Mouse (Mus musculus) forebrain, embryonic 14.5 days (tissue): ENCODE results near the gene Rab3c. TPM values are rescaled to one million over a fixed set of nuclear protein-coding genes. Genes with fewer than 3 reads are reported as not detected.

ENCODE experiments used
- ATAC-seq: fragments of 200-750 bp; cut with Nextera tagmentation; 2 replicates; pipeline ENCODE4 v1.8.0; 2017; ENCODE audit warnings: mild to moderate bottlenecking, moderate library complexity
- DNase-seq: peaks from one replicate; pipeline ENCODE4 v3.0.0-alpha.2; 2015; ENCODE audit warnings: low spot score
- H3K27ac ChIP-seq: fragments of 300-500 bp; sonication (generic); 2 replicates; pipeline ENCODE4 v1.5.1; 2014; ENCODE audit warnings: low read depth, mild to moderate bottlenecking, control low read depth, low read length, moderate library complexity
- H3K27me3 ChIP-seq: fragments of 300-500 bp; sonication (generic); replicated peaks from 2 replicates; pipeline ENCODE4 v1.6.1; 2014; ENCODE audit warnings: low read length, control low read depth, mixed read lengths; ENCODE audit not compliant: control insufficient read depth, insufficient read depth
- H3K36me3 ChIP-seq: fragments of 300-500 bp; sonication (generic); 2 replicates; pipeline ENCODE4 v1.6.1; 2014; ENCODE audit warnings: low read length, control low read depth; ENCODE audit not compliant: control insufficient read depth, insufficient read depth
- H3K4me1 ChIP-seq: fragments of 300-500 bp; sonication (generic); 2 replicates; pipeline ENCODE4 v1.6.1; 2014; ENCODE audit warnings: antibody characterized with exemption, low read length, control low read depth; ENCODE audit not compliant: control insufficient read depth, insufficient read depth
- H3K4me2 ChIP-seq: fragments of 300-500 bp; sonication (generic); 2 replicates; pipeline ENCODE4 v1.6.1; 2014; ENCODE audit warnings: mild to moderate bottlenecking, control low read depth, low read length
- H3K4me3 ChIP-seq: fragments of 300-500 bp; sonication (generic); 2 replicates; pipeline ENCODE4 v1.5.1; 2014; ENCODE audit warnings: low read depth, low read length, control low read depth
- H3K9ac ChIP-seq: fragments of 300-500 bp; sonication (generic); 2 replicates; pipeline ENCODE4 v1.6.1; 2014; ENCODE audit warnings: mild to moderate bottlenecking, low read length, control low read depth, moderate library complexity
- H3K9me3 ChIP-seq: fragments of 300-500 bp; sonication (generic); replicated peaks from 2 replicates; pipeline ENCODE4 v1.6.1; 2016; ENCODE audit warnings: low read length, control low read depth, mixed read lengths; ENCODE audit not compliant: control insufficient read depth
- WGBS: fragments of 180-500 bp; shearing (Covaris S2); extraction: QIAGEN DNeasy Blood & Tissue Kit; methylation state at CpG from one replicate; pipeline ENCODE4 v1.1.7; 2014; 5-methylcytosine and 5-hydroxymethylcytosine counted together
- polyA plus RNA-seq: library from polyadenylated mRNA; unstranded; fragments of >200 nt; fragmentation: Nextera tagmentation; extraction: Ambion mirVana; gene quantifications from 2 replicates; pipeline ENCODE4 v1.2.1, GENCODE M21; 2014

Gene Rab3c
- polyA plus RNA-seq, 1 experiment from 2014 or later = 66.0 TPM

GRCm38 (mm10) chr13:110093720-110094685 is 186.8 kb downstream of the Rab3c start:
- H3K4me3 ChIP-seq = no peak overlapping the region
- no peaks in the 10 kb centered on the region for H3K27me3 ChIP-seq
- WGBS = 39% methylated on average over 17 of the region's 17 CpGs
- H3K36me3 ChIP-seq = no peaks in the 10 kb centered on the region
- no peak overlapping the region for H3K27ac ChIP-seq
- peak; percentile 57; the same call in 1 of the 2 replicates for ATAC-seq
- no peak overlapping the region for H3K9ac ChIP-seq
- no peaks in the 10 kb centered on the region for H3K9me3 ChIP-seq
- peak; percentile 56 for DNase-seq
- H3K4me2 ChIP-seq = no peak overlapping the region
- peaks cover 9% of the 10 kb centered on the region for H3K4me1 ChIP-seq

- DNase-seq (no peak), ATAC-seq (no peak)
- H3K4me2 ChIP-seq = no peak overlapping the region
- no peak overlapping the region for H3K27ac ChIP-seq
- no peaks in the 10 kb centered on the region for H3K36me3 ChIP-seq
- H3K9ac ChIP-seq = no peak overlapping the region
- no peak overlapping the region for H3K4me3 ChIP-seq
- H3K9me3 ChIP-seq = no peaks in the 10 kb centered on the region
- whole genome bisulfite sequencing = 91% methylated on average over 8 of the region's 8 CpGs
- H3K27me3 ChIP-seq = no peaks in the 10 kb centered on the region
- no peaks in the 10 kb centered on the region for H3K4me1 ChIP-seq
Observed at GRCm38 (mm10) chr13:110083961-110084360, 196.8 kb downstream of the Rab3c start.

- H3K4me2 ChIP-seq = no peak overlapping the region
Observed at GRCm38 (mm10) chr13:110081174-110081573, 199.6 kb downstream of the Rab3c start.

GRCm38 (mm10) chr13:110075587-110075986 is 205.2 kb downstream of the Rab3c start:
- no peak overlapping the region for H3K27ac ChIP-seq

More at GRCm38 (mm10) chr13:110081174-110081573, 199.6 kb downstream of the Rab3c start:
- H3K9me3 ChIP-seq = no peaks in the 10 kb centered on the region
- no peaks in the 10 kb centered on the region for H3K36me3 ChIP-seq
- DNase-seq (peak; percentile 38), ATAC-seq (no peak)
- H3K4me3 ChIP-seq = no peak overlapping the region
- H3K4me1 ChIP-seq = no peaks in the 10 kb centered on the region
- H3K27ac ChIP-seq = no peak overlapping the region
- H3K9ac ChIP-seq = no peak overlapping the region
- H3K27me3 ChIP-seq = no peaks in the 10 kb centered on the region

GRCm38 (mm10) chr13:110074180-110074579 is 206.6 kb downstream of the Rab3c start:
- Histone ChIP-seq H3K9me3 (no peaks in the 10 kb centered on the region), H3K27ac (no peak overlapping the region), H3K9ac (no peak overlapping the region), H3K27me3 (no peaks in the 10 kb centered on the region), H3K4me3 (no peak overlapping the region), H3K4me1 (0 out of 2 replicates have a peak, but pooled peaks cover 5% of the 10 kb centered on the region), H3K36me3 (no peaks in the 10 kb centered on the region), H3K4me2 (no peak overlapping the region)
- no peak for ATAC-seq
- 62% methylated on average over 2 of the region's 2 CpGs for WGBS
- DNase-seq = peak; percentile 30

More at GRCm38 (mm10) chr13:110075587-110075986, 205.2 kb downstream of the Rab3c start:
- WGBS = 58% methylated on average over 9 of the region's 9 CpGs
- H3K27me3 ChIP-seq = no peaks in the 10 kb centered on the region
- no peak overlapping the region for H3K4me3 ChIP-seq
- no peaks in the 10 kb centered on the region for H3K9me3 ChIP-seq
- H3K9ac ChIP-seq = no peak overlapping the region
- ATAC-seq = no peak
- no peak for DNase-seq
- 0 out of 2 replicates have a peak, but pooled peaks cover 5% of the 10 kb centered on the region for H3K4me1 ChIP-seq
- H3K4me2 ChIP-seq = no peak overlapping the region
- no peaks in the 10 kb centered on the region for H3K36me3 ChIP-seq

- DNase-seq = no peak
- H3K9ac ChIP-seq = no peak overlapping the region
Observed at GRCm38 (mm10) chr13:110067149-110067548, 213.6 kb downstream of the Rab3c start.

GRCm38 (mm10) chr13:110066674-110067073 is 214.1 kb downstream of the Rab3c start:
- no peaks in the 10 kb centered on the region for H3K9me3 ChIP-seq
- ATAC-seq = no peak
- WGBS = 89% methylated on average over 2 of the region's 2 CpGs

More at GRCm38 (mm10) chr13:110067149-110067548, 213.6 kb downstream of the Rab3c start:
- peaks cover 5% of the 10 kb centered on the region for H3K4me1 ChIP-seq
- H3K9me3 ChIP-seq = no peaks in the 10 kb centered on the region
- H3K36me3 ChIP-seq = no peaks in the 10 kb centered on the region
- no peak for ATAC-seq
- H3K27me3 ChIP-seq = no peaks in the 10 kb centered on the region
- no peak overlapping the region for H3K27ac ChIP-seq
- no peak overlapping the region for H3K4me3 ChIP-seq
- 88% methylated on average over 3 of the region's 3 CpGs for WGBS
- no peak overlapping the region for H3K4me2 ChIP-seq

GRCm38 (mm10) chr13:110062835-110063411 is 217.9 kb downstream of the Rab3c start:
- peak overlapping the region; percentile 38 for H3K4me2 ChIP-seq
- peaks cover 5% of the 10 kb centered on the region for H3K4me1 ChIP-seq
- H3K27me3 ChIP-seq = no peaks in the 10 kb centered on the region
- ATAC-seq (peak; percentile 97), DNase-seq (peak; percentile 97)
- H3K36me3 ChIP-seq = no peaks in the 10 kb centered on the region
- 0 out of 2 replicates have a peak overlapping the region, but pooled peaks have one; percentile 2 for H3K4me3 ChIP-seq
- H3K9me3 ChIP-seq = no peaks in the 10 kb centered on the region
- WGBS = 9% methylated on average over 9 of the region's 9 CpGs
- H3K27ac ChIP-seq = peak overlapping the region; percentile 67
- H3K9ac ChIP-seq = peak overlapping the region; percentile 48; the same call in 1 of the 2 replicates

More at GRCm38 (mm10) chr13:110066674-110067073, 214.1 kb downstream of the Rab3c start:
- H3K9ac ChIP-seq = no peak overlapping the region
- no peak overlapping the region for H3K27ac ChIP-seq
- no peaks in the 10 kb centered on the region for H3K36me3 ChIP-seq
- DNase-seq = no peak
- H3K4me2 ChIP-seq = no peak overlapping the region
- H3K4me3 ChIP-seq = no peak overlapping the region
- peaks cover 5% of the 10 kb centered on the region for H3K4me1 ChIP-seq
- no peaks in the 10 kb centered on the region for H3K27me3 ChIP-seq
